Mouse (Mus musculus): ENCODE data around the gene Ubxn2a. TPM values are rescaled to one million over a fixed set of nuclear protein-coding genes. Genes with fewer than 3 reads are reported as not detected.
A peak's percentile ranks its signal among the peaks of the same experiment; 100 is the strongest.

The Ubxn2a gene
- polyA plus RNA-seq, 1 experiment from 2014 or later: 31.6 TPM

DNA sequence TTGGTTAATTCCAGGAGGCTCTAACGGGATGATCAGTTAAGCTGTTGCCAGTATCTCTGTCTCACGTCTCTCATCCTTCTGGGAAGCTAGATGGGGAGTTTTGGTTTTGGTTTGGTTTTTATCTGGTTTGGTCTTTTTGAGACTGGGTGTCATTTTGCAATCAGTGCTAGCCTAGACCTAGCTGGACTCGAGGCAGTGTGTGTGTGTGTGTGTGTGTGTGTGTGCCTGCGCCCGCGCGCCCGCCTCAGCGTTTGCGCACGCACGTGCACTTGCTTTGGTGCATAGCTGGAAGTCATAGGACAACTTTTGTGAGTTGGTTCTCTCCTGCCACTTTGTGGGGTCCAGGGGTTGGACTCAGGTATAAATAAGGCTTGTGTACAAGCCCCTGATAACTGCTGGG is 63.8 kb downstream of the Ubxn2a start:
- ATAC-seq (ENCODE audit: insufficient read depth, low FRiP score, low read depth): peak; percentile 56; the same call in 1 of the 2 replicates
- peak overlapping the region; percentile 54 for H3K4me2 ChIP-seq
- WGBS: 0% methylated on average over 12 of the region's 12 CpGs
- H3K27ac ChIP-seq: 0 out of 2 replicates have a peak overlapping the region, but pooled peaks have one; percentile 67
- H3K4me1 ChIP-seq: peaks cover 5% of the 10 kb centered on the region
- no peaks in the 10 kb centered on the region for H3K27me3 ChIP-seq (replicated peaks)
- peak overlapping the region; percentile 73 for H3K4me3 ChIP-seq (replicated peaks)
- no peaks in the 10 kb centered on the region for H3K36me3 ChIP-seq
- peak overlapping the region; percentile 39; the same call in 1 of the 2 replicates for H3K9ac ChIP-seq
- H3K9me3 ChIP-seq: no peaks in the 10 kb centered on the region

DNA sequence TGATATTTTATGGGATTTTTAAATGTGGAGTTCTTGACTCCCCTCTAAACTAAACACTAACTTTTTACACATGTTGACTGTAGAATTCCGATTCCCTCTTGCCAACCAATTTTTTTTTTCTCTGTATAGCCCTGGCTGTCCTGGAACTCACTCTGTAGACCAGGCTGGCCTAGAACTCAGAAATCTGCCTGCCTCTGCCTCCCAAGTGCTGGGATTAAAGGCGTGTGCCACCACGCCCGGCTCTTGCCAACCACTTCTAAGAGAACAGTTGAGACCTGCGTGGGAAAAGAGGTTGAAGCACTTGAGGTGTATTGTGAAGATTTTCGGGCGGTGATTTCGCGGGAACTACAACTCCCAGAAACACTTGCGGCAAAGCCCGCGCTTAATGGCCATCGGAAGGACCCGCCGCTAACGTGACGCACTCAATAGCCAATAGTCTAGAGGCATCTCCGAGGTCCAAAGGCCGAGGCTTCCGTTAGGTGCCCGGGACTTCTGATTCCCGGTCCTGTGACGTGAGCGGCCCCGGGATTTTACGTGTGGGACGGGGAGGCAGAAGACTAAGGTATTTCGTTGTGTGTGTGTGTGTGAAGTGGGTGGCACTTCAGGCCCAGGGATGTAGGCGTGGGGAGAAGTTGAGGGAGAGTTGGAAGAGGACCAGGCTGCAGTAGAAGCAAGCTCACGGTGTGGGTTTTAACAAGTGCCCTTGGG is 64.5 kb downstream of the Ubxn2a start, which contains the start of gene Wdcp:
TSS of gene Wdcp (plus strand) at position 414 of the 708 bp plus-strand sequence.
- Histone ChIP-seq H3K4me3 (replicated peaks) (peak within 1 kb of the TSS; percentile 73), H3K9ac (peak within 1 kb of the TSS; percentile 39; the same call in 1 of the 2 replicates), H3K36me3 (no peaks in the 10 kb centered on the region), H3K27ac (peak within 1 kb of the TSS; percentile 67; the same call in 1 of the 2 replicates), H3K27me3 (replicated peaks) (no peaks in the 10 kb centered on the region), H3K9me3 (no peaks in the 10 kb centered on the region), H3K4me2 (peak within 1 kb of the TSS; percentile 97), H3K4me1 (peaks cover 5% of the 10 kb centered on the region)
- under 1% methylated on average over 30 of the region's 30 CpGs for WGBS
- ATAC-seq (ENCODE audit: insufficient read depth, low FRiP score, low read depth): peak; percentile 91

DNA sequence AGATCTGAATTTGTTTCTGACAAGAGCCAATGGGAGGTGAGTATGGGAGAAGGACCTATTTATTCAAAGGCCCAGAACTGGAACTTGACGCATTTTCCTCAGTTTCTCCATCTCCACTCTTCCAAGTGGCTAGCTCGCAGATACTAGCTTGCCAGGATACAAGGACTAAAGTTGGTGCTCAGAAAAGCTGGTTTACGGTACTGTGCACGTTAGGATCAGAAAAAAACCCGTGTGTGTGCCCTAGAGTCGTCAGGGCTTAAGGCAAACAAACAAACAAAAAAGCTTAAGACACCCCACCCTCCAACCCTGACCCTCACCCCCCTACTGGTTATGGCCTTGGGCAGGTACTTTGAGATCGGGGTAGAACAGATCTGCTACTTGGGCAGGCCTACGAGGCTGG is 65.0 kb downstream of the Ubxn2a start:
- Histone ChIP-seq H3K9ac (no peak overlapping the region), H3K27me3 (replicated peaks) (no peaks in the 10 kb centered on the region), H3K4me2 (0 out of 2 replicates have a peak overlapping the region, but pooled peaks have one; percentile 48), H3K4me1 (peaks cover 5% of the 10 kb centered on the region), H3K9me3 (no peaks in the 10 kb centered on the region), H3K27ac (no peak overlapping the region), H3K4me3 (replicated peaks) (no peak overlapping the region), H3K36me3 (no peaks in the 10 kb centered on the region)
- WGBS: 83% methylated on average over 8 of the region's 8 CpGs
- no peak for ATAC-seq (ENCODE audit: insufficient read depth, low FRiP score, low read depth)

DNA sequence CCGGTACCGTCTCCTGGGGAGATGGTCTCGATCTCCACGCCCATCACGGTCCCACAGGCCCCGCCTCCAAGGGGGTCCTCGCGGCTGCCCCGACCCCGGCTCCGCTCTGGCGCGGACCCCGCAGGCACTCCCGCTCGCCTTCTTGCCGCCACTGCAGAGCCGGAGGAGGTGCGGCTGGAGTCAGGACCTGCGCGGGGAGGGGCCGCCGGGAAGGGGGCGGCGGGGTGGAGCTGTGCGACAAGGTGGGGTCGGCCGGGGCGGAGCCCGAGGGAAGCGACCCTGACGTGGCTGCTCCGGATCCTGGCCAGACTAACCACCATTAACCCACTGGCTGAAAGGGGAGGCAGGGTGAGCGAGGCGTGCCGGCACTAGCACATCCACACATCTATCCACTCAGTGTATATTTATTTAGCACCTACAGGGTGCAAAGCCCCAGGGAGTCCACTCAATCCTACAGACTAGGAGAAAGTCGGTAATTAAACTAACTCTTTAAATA is 66.1 kb downstream of the Ubxn2a start, which contains the start of gene Fkbp1b:
TSS of gene Fkbp1b (minus strand) at position 200 of the 496 bp plus-strand sequence.
- no peak within 1 kb of the TSS for H3K27ac ChIP-seq
- no peaks in the 10 kb centered on the region for H3K9me3 ChIP-seq
- peak; percentile 67 for ATAC-seq (ENCODE audit: insufficient read depth, low FRiP score, low read depth)
- under 1% methylated on average over 36 of the region's 37 CpGs for WGBS
- H3K4me1 ChIP-seq: peaks cover 5% of the 10 kb centered on the region
- no peaks in the 10 kb centered on the region for H3K27me3 ChIP-seq (replicated peaks)
- peak within 1 kb of the TSS; percentile 97 for H3K4me2 ChIP-seq
- no peaks in the 10 kb centered on the region for H3K36me3 ChIP-seq
- peak within 1 kb of the TSS; percentile 86 for H3K4me3 ChIP-seq (replicated peaks)
- peak within 1 kb of the TSS; percentile 62 for H3K9ac ChIP-seq

DNA sequence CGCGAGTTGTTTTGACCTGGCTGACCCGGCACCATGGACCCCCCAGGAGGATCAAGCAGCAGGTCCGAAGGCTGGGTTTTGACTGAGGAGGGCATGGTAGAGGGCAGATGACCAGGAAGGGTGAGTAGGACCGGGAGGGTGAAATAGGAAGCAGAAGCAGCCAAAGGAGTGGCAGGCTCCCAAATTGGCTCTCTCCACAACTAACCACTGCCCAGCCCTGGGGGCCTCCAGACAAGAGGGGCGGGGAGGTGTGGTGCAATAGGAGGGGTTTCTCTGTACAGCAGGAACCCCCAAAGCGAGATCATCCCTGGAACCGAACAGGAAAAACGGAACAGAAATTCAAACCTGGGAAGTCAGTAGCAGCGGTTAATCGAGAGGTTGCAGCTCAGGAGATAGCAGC is 66.8 kb downstream of the Ubxn2a start:
- ATAC-seq (ENCODE audit: insufficient read depth, low FRiP score, low read depth): no peak
- Histone ChIP-seq H3K4me1 (peaks cover 5% of the 10 kb centered on the region), H3K27ac (no peak overlapping the region), H3K9ac (peak overlapping the region; percentile 62; the same call in 1 of the 2 replicates), H3K4me2 (peak overlapping the region; percentile 97), H3K9me3 (no peaks in the 10 kb centered on the region), H3K4me3 (replicated peaks) (peak overlapping the region; percentile 86), H3K27me3 (replicated peaks) (no peaks in the 10 kb centered on the region), H3K36me3 (no peaks in the 10 kb centered on the region)
- WGBS: 2% methylated on average over 11 of the region's 11 CpGs

DNA sequence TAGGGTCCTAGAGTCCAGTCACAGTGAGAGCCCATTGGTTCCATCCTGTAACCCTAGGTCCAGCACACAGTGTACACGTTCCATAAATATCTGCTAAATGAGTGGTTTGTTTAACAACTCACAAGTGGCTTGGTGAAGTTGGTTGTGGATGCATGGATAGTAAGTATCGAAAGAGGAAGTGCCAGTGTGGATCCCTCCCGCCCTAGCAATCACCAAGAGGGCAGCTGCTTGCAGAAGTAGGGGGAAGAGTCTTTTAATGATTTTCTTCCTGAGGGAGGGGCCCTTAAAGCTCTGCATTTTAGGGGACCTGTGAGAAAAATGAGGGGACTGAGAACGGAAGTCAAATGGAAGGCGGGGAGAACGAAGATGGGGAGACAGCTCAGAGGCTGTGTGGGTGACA is 67.5 kb downstream of the Ubxn2a start:
- no peaks in the 10 kb centered on the region for H3K27me3 ChIP-seq (replicated peaks)
- WGBS: 51% methylated on average over 6 of the region's 6 CpGs
- H3K9ac ChIP-seq: no peak overlapping the region
- H3K4me3 ChIP-seq (replicated peaks): no peak overlapping the region
- no peaks in the 10 kb centered on the region for H3K9me3 ChIP-seq
- peaks cover 5% of the 10 kb centered on the region for H3K4me1 ChIP-seq
- no peak overlapping the region for H3K4me2 ChIP-seq
- no peaks in the 10 kb centered on the region for H3K36me3 ChIP-seq
- no peak overlapping the region for H3K27ac ChIP-seq
- ATAC-seq (ENCODE audit: insufficient read depth, low FRiP score, low read depth): no peak

DNA sequence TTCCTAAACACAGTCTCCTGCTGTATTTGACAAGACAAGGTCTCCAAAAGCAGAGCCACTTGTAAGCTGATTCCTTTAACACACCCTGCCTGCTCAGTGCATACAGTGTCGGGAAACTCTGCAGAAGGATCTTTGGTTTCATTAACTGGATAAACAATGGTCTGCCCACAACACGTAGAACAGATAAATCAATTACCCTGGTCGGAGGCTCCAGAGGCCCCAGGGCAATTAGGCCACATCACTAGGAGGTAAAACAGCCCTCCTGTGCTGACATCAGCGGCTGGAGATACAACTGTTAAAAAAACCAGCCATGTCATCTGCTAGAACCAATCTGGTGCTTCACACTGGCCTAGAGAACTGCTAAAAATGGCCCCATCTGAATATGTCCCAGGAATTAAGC is 70.5 kb downstream of the Ubxn2a start:
- 23% methylated on average over 4 of the region's 4 CpGs for WGBS
- Histone ChIP-seq H3K4me1 (peaks cover 5% of the 10 kb centered on the region), H3K27me3 (replicated peaks) (no peaks in the 10 kb centered on the region), H3K4me2 (no peak overlapping the region), H3K9ac (no peak overlapping the region), H3K36me3 (peaks cover 8% of the 10 kb centered on the region), H3K4me3 (replicated peaks) (no peak overlapping the region), H3K9me3 (no peaks in the 10 kb centered on the region), H3K27ac (no peak overlapping the region)
- no peak for ATAC-seq (ENCODE audit: insufficient read depth, low FRiP score, low read depth)

Other genes with a start within 250 kb of the Ubxn2a start
- 0.28 and 0.44 TPM in 2 replicates for gene Fam228a, start 169.3 kb downstream of the Ubxn2a start, polyA plus RNA-seq (2015; fragmentation: Nextera tagmentation; extraction: Ambion mirVana)
- gene Pfn4, start 138.7 kb downstream of the Ubxn2a start, polyA plus RNA-seq (2015; fragmentation: Nextera tagmentation; extraction: Ambion mirVana): 1.6 and 2.0 TPM in 2 replicates
- 3.1 and 3.5 TPM in 2 replicates for gene Fam228b, start 138.4 kb downstream of the Ubxn2a start, polyA plus RNA-seq (2015; fragmentation: Nextera tagmentation; extraction: Ambion mirVana)
- gene Sf3b6, start 90.2 kb downstream of the Ubxn2a start, polyA plus RNA-seq (2015; fragmentation: Nextera tagmentation; extraction: Ambion mirVana): 207 and 267 TPM in 2 replicates
- gene Fkbp1b, start 66.1 kb downstream of the Ubxn2a start, polyA plus RNA-seq (2015; fragmentation: Nextera tagmentation; extraction: Ambion mirVana): 12.0 and 12.5 TPM in 2 replicates
- gene Wdcp, start 64.4 kb downstream of the Ubxn2a start, polyA plus RNA-seq (2015; fragmentation: Nextera tagmentation; extraction: Ambion mirVana): 14.8 and 14.9 TPM in 2 replicates
- 2.9 and 5.0 TPM in 2 replicates for gene Mfsd2b, start 33.3 kb downstream of the Ubxn2a start, polyA plus RNA-seq (2015; fragmentation: Nextera tagmentation; extraction: Ambion mirVana)
- gene Atad2b, start 9.6 kb upstream of the Ubxn2a start, polyA plus RNA-seq (2015; fragmentation: Nextera tagmentation; extraction: Ambion mirVana): 9.3 and 10.8 TPM in 2 replicates

Data from stomach, embryonic 15.5 days (tissue).